Mouse (Mus musculus) cerebellum, postnatal 4 days (tissue): ENCODE data around the gene Gm12253.

ENCODE experiments used
- DNase-seq, 2 experiments: peaks; one replicate each; pipeline ENCODE4 v3.0.0; 2022; ENCODE audit warnings: low spot score in 2 of 2, mixed read lengths in 1 of 2

Gene Gm12253

DNA sequence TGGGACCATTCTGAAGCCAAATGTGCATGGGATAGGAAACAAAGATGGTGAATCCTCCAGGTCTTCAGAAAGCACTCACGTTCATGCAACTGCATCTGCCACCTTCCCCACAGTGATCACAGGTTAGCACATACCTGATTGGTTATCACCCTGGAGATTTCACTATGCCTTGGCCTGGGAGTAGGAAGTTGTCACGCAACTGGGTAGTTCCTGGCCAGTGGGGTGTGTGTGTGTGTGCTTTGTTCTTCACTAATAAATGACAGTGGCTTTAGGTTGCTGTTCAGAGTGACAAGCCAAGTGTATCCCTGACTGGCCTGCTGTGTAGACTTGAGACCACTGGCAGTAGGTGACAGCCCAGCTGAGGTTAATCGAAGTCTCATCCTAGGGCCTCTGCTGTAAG lies at the start of gene Gm12253:
Gene Gm12253, plus strand, starts transcription at position 301 of the 400 bp plus-strand sequence.
- DNase-seq, result no peak

DNA sequence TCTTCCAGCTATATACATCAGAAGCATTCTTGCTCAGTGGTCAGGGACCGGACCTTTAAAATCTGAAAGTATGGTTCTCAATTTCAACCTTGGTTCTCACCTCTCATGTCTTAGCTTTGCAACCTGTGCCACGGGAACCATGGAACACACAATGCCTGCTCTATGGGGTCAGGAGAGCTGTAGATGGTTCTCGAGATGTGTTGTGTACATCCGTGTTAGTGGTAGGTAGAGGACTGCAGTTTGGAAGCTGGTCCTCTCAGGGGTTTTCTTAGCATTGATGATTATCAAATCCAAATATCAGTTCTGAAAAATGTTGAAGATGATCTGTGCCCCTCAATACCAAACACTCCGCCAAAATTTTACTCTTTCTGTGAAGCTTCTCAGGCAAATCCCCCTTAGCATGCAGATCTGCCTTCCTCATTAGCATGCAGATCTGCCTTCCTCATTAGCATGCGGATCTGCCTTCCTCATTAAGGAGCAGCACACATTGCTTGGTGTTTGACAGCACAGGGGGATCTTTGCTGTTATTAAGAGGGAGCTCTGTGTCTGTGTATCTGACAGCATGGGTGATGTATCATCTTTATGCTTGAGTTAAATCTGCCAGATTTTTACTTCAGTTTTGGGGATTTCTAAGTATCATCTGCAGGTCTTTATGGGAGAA lies 32.2 kb upstream of the Gm12253 start:
- no peak for DNase-seq

DNA sequence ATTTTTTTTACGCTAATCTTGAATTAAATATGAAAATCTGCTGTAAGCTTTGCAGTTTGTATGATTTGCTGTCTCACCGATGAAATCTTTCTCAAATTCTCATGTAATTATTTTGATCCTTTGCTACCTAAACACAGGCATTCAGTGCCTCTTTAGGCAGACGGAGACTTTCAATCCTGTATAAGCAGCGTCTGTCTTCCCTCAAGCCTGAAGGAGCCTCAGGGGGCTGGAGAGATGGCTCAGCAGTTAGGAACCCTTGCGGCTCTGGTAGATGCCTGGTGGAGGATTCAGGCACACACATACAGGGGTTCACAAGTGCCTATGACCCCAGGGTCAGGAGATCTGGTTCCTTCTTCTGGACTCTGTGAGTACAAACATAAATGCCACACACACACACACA lies 31.7 kb upstream of the Gm12253 start:
- DNase-seq, result no peak

DNA sequence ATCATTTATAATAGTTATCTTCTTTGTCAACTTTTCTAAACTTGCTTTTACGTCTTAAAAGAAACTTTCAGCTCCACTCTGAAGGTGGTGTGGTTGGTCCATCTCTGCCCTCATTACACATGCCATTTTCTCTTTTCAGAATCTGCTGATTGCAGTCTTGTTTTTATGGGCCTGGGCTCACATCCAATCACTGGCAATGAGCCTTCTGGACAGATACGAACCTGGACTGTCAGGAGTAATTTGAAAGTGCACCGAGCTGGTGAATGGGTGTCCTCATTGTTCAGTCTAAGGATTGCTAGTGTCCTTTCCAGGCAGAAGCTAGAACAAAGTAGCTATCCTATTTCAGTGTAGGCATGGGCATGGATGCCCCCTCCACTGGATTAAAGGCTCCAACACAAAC lies 24.3 kb upstream of the Gm12253 start:
- no peak for DNase-seq

DNA sequence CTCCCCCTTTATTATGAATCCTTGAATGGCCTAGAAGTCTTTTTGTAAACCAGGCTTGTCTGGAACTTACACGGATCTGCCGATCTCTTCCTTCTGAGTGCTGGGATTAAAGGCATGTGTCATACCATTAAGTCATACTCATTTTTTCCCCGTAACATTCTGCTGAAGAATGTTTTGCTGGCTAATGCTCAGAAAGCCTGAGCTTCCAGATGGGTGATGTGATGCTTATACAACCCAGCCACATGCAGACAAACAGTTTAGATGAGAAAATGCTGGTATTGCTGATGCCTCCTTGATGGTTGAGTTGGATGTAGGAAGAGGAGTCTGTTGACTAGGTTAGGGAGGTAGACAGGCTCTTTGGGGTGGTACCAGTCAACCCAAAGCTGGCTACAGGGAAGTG lies 14.0 kb upstream of the Gm12253 start:
- DNase-seq, result no peak

DNA sequence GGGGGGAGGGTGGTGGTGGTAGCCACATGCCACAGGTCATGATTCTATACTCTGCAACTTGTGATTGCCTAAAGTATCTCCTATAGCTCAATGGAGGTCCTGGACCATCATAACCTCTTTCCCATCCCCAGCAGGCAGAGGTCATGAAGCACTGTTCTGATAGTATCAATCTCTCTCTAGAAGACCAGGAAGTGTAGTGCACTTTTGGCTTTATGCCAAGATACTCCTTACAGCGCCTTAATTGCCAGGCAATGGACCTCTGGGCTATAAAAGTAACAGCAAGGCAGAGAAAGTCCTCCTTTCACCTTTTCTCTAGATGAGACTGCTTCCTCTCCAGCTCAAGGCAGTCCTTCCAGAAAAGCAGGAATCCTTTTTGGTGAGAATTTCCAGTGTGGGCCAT lies 11.5 kb upstream of the Gm12253 start, which contains the start of gene 1810065E05Rik:
Gene 1810065E05Rik, plus strand, starts transcription at position 297 of the 400 bp plus-strand sequence.
- no peak for DNase-seq

DNA sequence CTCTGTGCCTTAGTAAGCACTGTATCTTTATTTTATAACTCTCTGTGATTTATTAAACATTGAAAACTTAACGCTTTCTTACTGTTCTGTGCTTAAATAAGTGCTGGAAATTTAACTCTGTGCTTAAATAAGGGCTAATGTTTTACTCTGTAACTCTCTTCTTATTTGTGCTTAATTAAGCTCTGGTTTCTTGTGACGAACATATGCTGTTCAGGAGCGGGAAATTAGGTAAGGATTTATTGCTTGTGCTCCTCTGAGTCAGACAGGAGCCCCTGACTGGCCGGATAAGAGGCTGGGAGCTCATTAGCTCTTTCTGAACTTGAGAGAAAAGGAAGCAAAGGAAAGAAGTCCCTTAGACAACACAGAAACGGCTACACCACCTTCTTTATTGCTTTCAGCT lies 5.5 kb downstream of the Gm12253 start:
- DNase-seq, result no peak

DNA sequence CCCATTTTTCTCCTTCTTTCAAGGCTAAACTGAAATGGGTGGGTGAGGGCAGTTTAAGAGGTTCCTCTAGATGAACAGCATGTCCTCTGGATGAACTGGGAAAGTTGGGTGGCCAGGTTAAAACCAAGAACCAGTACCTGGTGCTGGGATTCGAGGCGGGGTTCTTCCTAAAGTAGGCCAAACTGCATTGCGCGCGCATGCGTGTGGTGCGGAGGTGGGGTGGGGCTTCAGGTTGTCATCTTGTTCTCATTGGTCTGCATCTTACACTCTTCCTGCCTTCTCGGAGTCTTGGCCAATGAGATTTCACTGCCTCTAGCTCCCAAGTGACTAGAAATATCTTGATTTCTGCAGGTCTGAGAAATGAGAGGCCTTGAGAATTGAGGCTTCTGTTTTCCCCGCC lies 20.4 kb downstream of the Gm12253 start, which contains the start of gene Lypd9:
Gene Lypd9, minus strand, starts transcription at position 165 of the 400 bp plus-strand sequence.
- DNase-seq, result no peak

DNA sequence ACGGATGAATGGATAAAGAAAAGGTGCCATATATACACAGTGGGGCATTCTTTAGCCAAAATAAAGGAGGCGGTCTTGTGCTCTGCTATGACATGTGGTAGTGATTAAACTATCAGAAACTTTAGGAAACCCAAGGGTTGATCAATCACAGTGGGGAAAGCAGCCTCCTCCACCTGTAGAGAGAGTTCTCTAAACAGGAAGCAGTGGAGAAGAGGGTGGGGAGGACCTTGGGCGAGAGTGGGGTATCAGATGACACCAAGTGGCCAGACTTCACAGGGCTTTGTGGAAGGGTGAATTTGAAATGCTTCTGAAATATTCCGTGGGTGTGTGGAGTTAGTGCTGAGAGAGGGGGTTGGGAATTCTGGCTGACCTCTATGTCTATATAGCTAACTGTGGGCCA lies 21.2 kb downstream of the Gm12253 start:
- DNase-seq, result no peak

DNA sequence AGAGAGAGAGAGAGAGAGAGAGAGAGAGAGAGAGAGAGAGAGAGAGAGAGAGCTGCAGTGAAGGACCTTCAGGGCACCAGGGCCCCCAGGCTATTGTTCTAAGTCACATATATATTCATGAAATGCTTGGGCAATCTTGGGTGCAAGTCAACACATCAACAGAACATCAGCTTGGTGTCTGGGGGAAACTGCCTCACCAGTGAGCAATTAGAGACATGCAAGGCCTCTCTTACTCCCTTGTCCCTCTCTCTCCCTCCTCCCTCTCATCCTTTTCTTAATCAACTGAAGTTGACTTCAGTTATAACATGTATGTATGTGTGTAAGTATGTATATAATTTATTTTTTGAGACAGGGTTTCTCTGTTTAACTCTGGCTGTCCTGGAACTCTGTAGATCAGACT lies 29.8 kb downstream of the Gm12253 start, which contains the start of gene Olfr30:
Gene Olfr30, minus strand, starts transcription at position 101 of the 400 bp plus-strand sequence.
- no peak for DNase-seq
